Mouse (Mus musculus): ENCODE measurements around the gene Cdh23.

Cdh23 gene

GRCm38 (mm10) chr10:60266842-60267401 lies 429.4 kb downstream of the Cdh23 start:
- CTCF ChIA-PET, result interaction anchor here (0.6 to 1.1 kb wide), 2 partner anchors 10 to 22 kb away, joined by 3 to 4 read pairs; no protein-coding TSS in a partner anchor

- CTCF ChIA-PET, result interaction anchor here (0.6 kb wide), 1 partner anchor 1875 kb away, joined by 6 read pairs; no protein-coding TSS in a partner anchor
Measured at GRCm38 (mm10) chr10:60265252-60265651, 431.0 kb downstream of the Cdh23 start.

GRCm38 (mm10) chr10:60263351-60263750 lies 432.9 kb downstream of the Cdh23 start:
- CTCF ChIA-PET, result no interaction called here

- CTCF ChIA-PET, result no interaction called here
Measured at GRCm38 (mm10) chr10:60262386-60262785, 433.9 kb downstream of the Cdh23 start.

GRCm38 (mm10) chr10:60261530-60261929 lies 434.8 kb downstream of the Cdh23 start:
- CTCF ChIA-PET, result no interaction called here

GRCm38 (mm10) chr10:60260557-60261294 lies 435.6 kb downstream of the Cdh23 start:
- CTCF ChIA-PET, result no interaction called here

- CTCF ChIA-PET, result interaction anchor here (0.6 kb wide), 2 partner anchors 10 to 500 kb away, joined by 3 to 10 read pairs; no protein-coding TSS in a partner anchor
Measured at GRCm38 (mm10) chr10:60257261-60257825, 438.9 kb downstream of the Cdh23 start.

- CTCF ChIA-PET, result no interaction called here
Measured at GRCm38 (mm10) chr10:60256088-60256487, 440.2 kb downstream of the Cdh23 start.

All from spleen, embryonic (tissue).